Mouse (Mus musculus) heart, embryonic 11.5 days (tissue): ENCODE results near the gene Mkrn1. TPM values are rescaled to one million over a fixed set of nuclear protein-coding genes. Genes with fewer than 3 reads are reported as not detected.
A peak's percentile ranks its signal among the peaks of the same experiment; 100 is the strongest.
"Not testable (repeated sequence)": the region's sequence is repeated elsewhere in the genome, so short reads cannot be mapped to it uniquely, and the experiment has no call there.

Experiments used
- ATAC-seq: fragments of 200-750 bp; cut with Nextera tagmentation; replicated peaks from 2 replicates; pipeline ENCODE4 v1.8.0; 2017; ENCODE audit warnings: moderate library complexity; ENCODE audit not compliant: insufficient number of reproducible peaks, low FRiP score, low TSS enrichment
- H3K27ac ChIP-seq: fragments of 300-500 bp; sonication (generic); 2 replicates; pipeline ENCODE4 v1.5.1; 2014; ENCODE audit warnings: mild to moderate bottlenecking, low read depth, low read length
- H3K27me3 ChIP-seq: fragments of 300-500 bp; sonication (generic); 2 replicates; pipeline ENCODE4 v1.6.1; 2014; ENCODE audit warnings: mild to moderate bottlenecking, low read length, mixed read lengths; ENCODE audit not compliant: control insufficient read depth, insufficient read depth
- H3K36me3 ChIP-seq: fragments of 300-500 bp; sonication (generic); 2 replicates; pipeline ENCODE4 v1.6.1; 2014; ENCODE audit warnings: mild to moderate bottlenecking, low read length, moderate library complexity, mixed read lengths; ENCODE audit not compliant: control insufficient read depth, insufficient read depth
- H3K4me1 ChIP-seq: fragments of 300-500 bp; sonication (generic); 2 replicates; pipeline ENCODE4 v1.6.1; 2014; ENCODE audit warnings: low read length; ENCODE audit not compliant: control insufficient read depth, insufficient read depth
- H3K4me2 ChIP-seq: fragments of 300-500 bp; sonication (generic); 2 replicates; pipeline ENCODE4 v1.6.1; 2014; ENCODE audit warnings: mild to moderate bottlenecking, moderate library complexity
- H3K4me3 ChIP-seq: fragments of 300-500 bp; sonication (generic); 2 replicates; pipeline ENCODE4 v1.5.1; 2014; ENCODE audit warnings: low read depth, low read length
- H3K9ac ChIP-seq: fragments of 300-500 bp; sonication (generic); 2 replicates; pipeline ENCODE4 v1.6.1; 2014; ENCODE audit warnings: mild to moderate bottlenecking, low read depth, low read length, moderate library complexity
- H3K9me3 ChIP-seq: fragments of 300-500 bp; sonication (generic); replicated peaks from 2 replicates; pipeline ENCODE4 v1.6.1; 2016; ENCODE audit warnings: low read length; ENCODE audit not compliant: control insufficient read depth
- WGBS: fragments of 180-500 bp; shearing (Covaris S2); extraction: QIAGEN DNeasy Blood & Tissue Kit; methylation state at CpG from one replicate; pipeline ENCODE4 v1.1.7; 2014; ENCODE audit not compliant: insufficient replicate concordance; 5-methylcytosine and 5-hydroxymethylcytosine counted together
- polyA plus RNA-seq: library from polyadenylated mRNA; unstranded; fragments of >200 nt; fragmentation: Nextera tagmentation; extraction: Ambion mirVana; gene quantifications from 2 replicates; pipeline ENCODE4 v1.2.1, GENCODE M21; 2014

Gene Mkrn1
- polyA plus RNA-seq, 1 experiment from 2014 or later: 33.2 TPM

DNA sequence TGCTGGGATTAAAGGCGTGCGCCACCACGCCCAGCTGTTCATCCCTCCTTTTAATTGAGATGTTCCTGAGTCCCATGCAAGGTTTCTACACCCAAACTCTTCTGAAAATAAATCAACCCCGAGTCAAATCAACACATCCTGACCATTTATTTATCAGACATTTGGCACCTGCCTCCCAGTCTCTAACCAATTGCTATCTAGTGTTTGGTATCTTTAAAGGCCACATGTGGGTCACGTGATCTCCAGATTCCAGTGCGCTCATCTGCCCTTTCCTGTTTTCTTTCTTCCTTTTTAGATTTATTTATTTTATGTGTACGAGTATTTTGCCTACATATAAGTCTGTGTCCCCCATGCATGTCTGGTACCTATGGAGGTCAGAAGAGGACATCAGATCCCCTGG lies 3.4 kb upstream of the Mkrn1 start:
- no peak overlapping the region for H3K4me2 ChIP-seq
- H3K36me3 ChIP-seq: no peaks in the 10 kb centered on the region
- no peak overlapping the region for H3K27ac ChIP-seq
- no peak overlapping the region for H3K4me3 ChIP-seq
- H3K4me1 ChIP-seq: 0 out of 2 replicates have a peak, but pooled peaks cover 3% of the 10 kb centered on the region
- no peaks in the 10 kb centered on the region for H3K9me3 ChIP-seq
- no peak for ATAC-seq
- 77% methylated on average over 7 of the region's 7 CpGs for WGBS
- H3K9ac ChIP-seq: no peak overlapping the region
- H3K27me3 ChIP-seq: peaks cover 7% of the 10 kb centered on the region; the same call in 1 of the 2 replicates

GRCm38 (mm10) chr6:39423130-39423551 lies 2.9 kb upstream of the Mkrn1 start:
- ATAC-seq: no peak
- Histone ChIP-seq H3K4me3 (no peak overlapping the region), H3K9ac (no peak overlapping the region), H3K27ac (no peak overlapping the region), H3K4me1 (0 out of 2 replicates have a peak, but pooled peaks cover 3% of the 10 kb centered on the region), H3K36me3 (no peaks in the 10 kb centered on the region), H3K9me3 (no peaks in the 10 kb centered on the region), H3K4me2 (no peak overlapping the region), H3K27me3 (peaks cover 10% of the 10 kb centered on the region)
- 43% methylated on average over 6 of the region's 6 CpGs for WGBS

GRCm38 (mm10) chr6:39420867-39421266 lies 605 bp upstream of the Mkrn1 start:
- 39% methylated on average over 4 of the region's 4 CpGs for WGBS
- Histone ChIP-seq H3K4me2 (no peak overlapping the region), H3K27me3 (peaks cover 15% of the 10 kb centered on the region), H3K27ac (no peak overlapping the region), H3K9ac (no peak overlapping the region), H3K9me3 (no peaks in the 10 kb centered on the region), H3K36me3 (no peaks in the 10 kb centered on the region), H3K4me3 (peak overlapping the region; percentile 67; the same call in 1 of the 2 replicates), H3K4me1 (0 out of 2 replicates have a peak, but pooled peaks cover 3% of the 10 kb centered on the region)
- ATAC-seq: no peak

GRCm38 (mm10) chr6:39419386-39419850 lies 844 bp downstream of the Mkrn1 start:
- Histone ChIP-seq H3K4me1 (0 out of 2 replicates have a peak, but pooled peaks cover 3% of the 10 kb centered on the region), H3K9ac (peak overlapping the region; percentile 83), H3K27me3 (peaks cover 15% of the 10 kb centered on the region), H3K4me3 (peak overlapping the region; percentile 67), H3K36me3 (no peaks in the 10 kb centered on the region), H3K4me2 (peak overlapping the region; percentile 80), H3K9me3 (no peaks in the 10 kb centered on the region), H3K27ac (no peak overlapping the region)
- under 1% methylated on average over 43 of the region's 43 CpGs for WGBS
- peak; percentile 5; the same call in 1 of the 2 replicates for ATAC-seq

- H3K27me3 ChIP-seq: peaks cover 11% of the 10 kb centered on the region
- H3K9ac ChIP-seq, H3K27ac ChIP-seq, H3K4me1 ChIP-seq, H3K4me2 ChIP-seq, ATAC-seq, H3K9me3 ChIP-seq, H3K4me3 ChIP-seq, H3K36me3 ChIP-seq: not testable (repeated sequence)
Measured at GRCm38 (mm10) chr6:39416654-39417053, 3.6 kb downstream of the Mkrn1 start.

DNA sequence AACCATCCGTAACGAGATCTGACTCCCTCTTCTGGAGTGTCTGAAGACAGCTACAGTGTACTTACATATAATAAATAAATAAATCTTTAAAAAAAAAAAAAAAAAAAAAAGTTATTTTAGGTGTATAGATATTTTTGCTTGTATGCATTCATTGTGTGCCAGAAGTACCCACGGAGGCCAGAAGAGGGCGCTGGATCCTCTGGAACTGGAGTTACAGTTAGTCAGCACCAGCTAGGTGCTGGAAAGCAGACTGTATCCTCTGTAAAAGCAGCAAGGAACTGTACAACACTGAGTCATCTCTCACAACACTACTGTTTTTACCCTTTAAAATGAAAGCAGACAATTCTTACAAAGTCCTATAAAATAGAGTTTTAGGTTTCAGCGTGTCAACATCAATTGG lies 4.5 kb downstream of the Mkrn1 start:
- Histone ChIP-seq H3K9me3 (no peaks in the 10 kb centered on the region), H3K4me2 (no peak overlapping the region), H3K4me1 (0 out of 2 replicates have a peak, but pooled peaks cover 3% of the 10 kb centered on the region), H3K36me3 (no peaks in the 10 kb centered on the region), H3K4me3 (no peak overlapping the region), H3K9ac (no peak overlapping the region), H3K27ac (no peak overlapping the region), H3K27me3 (peaks cover 11% of the 10 kb centered on the region)
- ATAC-seq: no peak
- 41% methylated on average over 3 of the region's 5 CpGs for WGBS

DNA sequence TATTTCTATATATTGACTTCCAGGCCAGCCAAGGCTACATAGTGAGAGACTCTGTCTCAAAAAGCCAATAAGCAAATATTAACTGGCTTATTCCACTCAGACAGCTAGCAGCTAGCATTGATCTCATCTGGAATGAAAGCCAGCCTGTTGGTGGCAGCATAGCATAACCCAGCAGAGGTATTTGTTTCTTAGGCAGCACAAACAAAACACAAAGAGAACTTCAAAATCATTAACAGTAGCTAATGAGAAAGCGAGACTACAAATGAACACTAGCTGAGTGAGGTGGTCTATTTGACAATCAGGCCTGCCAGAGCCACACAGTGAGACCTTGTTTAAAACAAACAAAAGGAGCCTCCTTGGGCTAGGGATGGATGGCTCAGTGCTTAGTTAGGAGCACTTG lies 6.2 kb downstream of the Mkrn1 start:
- Histone ChIP-seq H3K4me3 (no peak overlapping the region), H3K36me3 (no peaks in the 10 kb centered on the region), H3K9ac (no peak overlapping the region), H3K27me3 (peaks cover 10% of the 10 kb centered on the region), H3K9me3 (no peaks in the 10 kb centered on the region), H3K4me2 (no peak overlapping the region), H3K27ac (no peak overlapping the region), H3K4me1 (0 out of 2 replicates have a peak, but pooled peaks cover 2% of the 10 kb centered on the region)
- no peak for ATAC-seq
- WGBS: 82% methylated on average over 1 of the region's 1 CpGs

- H3K9me3 ChIP-seq: no peaks in the 10 kb centered on the region
- no peak overlapping the region for H3K4me3 ChIP-seq
- 75% methylated on average over 5 of the region's 5 CpGs for WGBS
- ATAC-seq: no peak
- no peaks in the 10 kb centered on the region; the same call in 1 of the 2 replicates for H3K36me3 ChIP-seq
- peaks cover 4% of the 10 kb centered on the region; the same call in 1 of the 2 replicates for H3K4me1 ChIP-seq
- no peak overlapping the region for H3K4me2 ChIP-seq
- no peak overlapping the region for H3K9ac ChIP-seq
- H3K27me3 ChIP-seq: no peaks in the 10 kb centered on the region
- H3K27ac ChIP-seq: no peak overlapping the region
Measured at GRCm38 (mm10) chr6:39406480-39406879, 13.8 kb downstream of the Mkrn1 start.

- Histone ChIP-seq H3K4me3 (no peak overlapping the region), H3K9me3 (no peaks in the 10 kb centered on the region), H3K27me3 (no peaks in the 10 kb centered on the region), H3K9ac (no peak overlapping the region), H3K27ac (no peak overlapping the region), H3K4me2 (no peak overlapping the region), H3K4me1 (peaks cover 4% of the 10 kb centered on the region; the same call in 1 of the 2 replicates), H3K36me3 (no peaks in the 10 kb centered on the region; the same call in 1 of the 2 replicates)
- no peak for ATAC-seq
- WGBS: 87% methylated on average over 2 of the region's 2 CpGs
Measured at GRCm38 (mm10) chr6:39403136-39403535, 17.1 kb downstream of the Mkrn1 start.
